Mouse (Mus musculus) cerebellum, adult 2 months (tissue): Measurements from ENCODE around the gene Clmp. TPM values are rescaled to one million over a fixed set of nuclear protein-coding genes. Genes with fewer than 3 reads are reported as not detected.
A peak's percentile ranks its signal among the peaks of the same experiment; 100 is the strongest.

Experiments used
- DNase-seq, 2 experiments: peaks; one replicate each; pipeline ENCODE4 v3.0.0; 2021
- H3K27ac ChIP-seq: fragments of 200-500 bp; 2 replicates; pipeline ENCODE4 v1.5.1; 2012; ENCODE audit warnings: low read length, control low read depth, inconsistent platforms; ENCODE audit not compliant: insufficient read depth
- H3K27me3 ChIP-seq: fragments of 200-500 bp; 2 replicates; pipeline ENCODE4 v1.6.1; 2012; ENCODE audit warnings: inconsistent platforms, mild to moderate bottlenecking, low read length, moderate library complexity; ENCODE audit not compliant: control insufficient read depth, insufficient read depth
- H3K4me1 ChIP-seq: fragments of 200-500 bp; 2 replicates; pipeline ENCODE4 v1.6.1; 2011; ENCODE audit warnings: low read length; ENCODE audit not compliant: control insufficient read depth, insufficient read depth
- H3K4me3 ChIP-seq: fragments of 200-500 bp; replicated peaks from 2 replicates; pipeline ENCODE3; 2011; ENCODE audit warnings: mild to moderate bottlenecking, low read depth, low read length, control low read depth; ENCODE audit not compliant: insufficient read depth
- CTCF ChIP-seq: fragments of 200-500 bp; IDR thresholded peaks from 2 replicates; pipeline ENCODE4 v1.5.1; 2011; ENCODE audit warnings: low read depth, mild to moderate bottlenecking, control low read depth, low read length, moderate library complexity, borderline replicate concordance; ENCODE audit not compliant: insufficient read depth
- POLR2A ChIP-seq: fragments of 200-500 bp; IDR thresholded peaks from 2 replicates; pipeline ENCODE4 v1.6.1; 2011; ENCODE audit warnings: low read length, control low read depth, borderline replicate concordance; ENCODE audit not compliant: insufficient read depth
- WGBS: fragments of 180-500 bp; shearing (Covaris S2); methylation state at CpG from one replicate; pipeline ENCODE4 v1.1.7; 2018; 5-methylcytosine and 5-hydroxymethylcytosine counted together
- polyA plus RNA-seq: library from polyadenylated mRNA; depleted of rRNA; stranded (reverse); fragments of >200 nt; gene quantifications from 2 replicates; pipeline ENCODE4 v1.2.3, GENCODE M21; 2012

Gene Clmp
- polyA plus RNA-seq, 1 experiment = 21.8 TPM

DNA sequence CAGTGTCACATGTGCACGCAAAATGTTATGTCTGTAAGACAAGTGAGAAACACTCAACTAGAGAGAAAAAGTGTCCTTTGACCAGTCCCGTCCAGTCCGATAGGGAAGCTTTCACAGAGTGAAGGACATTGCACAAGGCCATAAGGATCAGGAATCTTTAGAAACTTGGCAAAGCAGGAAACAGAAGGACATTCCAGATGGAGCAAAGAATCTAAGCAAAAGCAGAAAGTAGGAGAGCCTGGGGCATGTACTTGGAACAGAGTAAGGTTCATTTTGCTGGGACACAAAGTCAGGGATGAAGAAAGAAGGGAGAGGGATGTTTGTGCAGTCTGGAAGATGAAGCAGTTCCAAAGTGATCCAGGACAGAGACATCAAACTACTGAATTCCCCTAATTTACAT lies 36.3 kb upstream of the Clmp start:
- no peaks in the 10 kb centered on the region for H3K27me3 ChIP-seq
- no peak overlapping the region for H3K27ac ChIP-seq
- H3K4me1 ChIP-seq = no peaks in the 10 kb centered on the region
- no peak for TF ChIP-seq CTCF
- TF ChIP-seq POLR2A = no peak
- peak in 1 of 2 experiments; percentile 39 for DNase-seq
- H3K4me3 ChIP-seq = no peak overlapping the region
- WGBS = 90% methylated on average over 3 of the region's 3 CpGs

DNA sequence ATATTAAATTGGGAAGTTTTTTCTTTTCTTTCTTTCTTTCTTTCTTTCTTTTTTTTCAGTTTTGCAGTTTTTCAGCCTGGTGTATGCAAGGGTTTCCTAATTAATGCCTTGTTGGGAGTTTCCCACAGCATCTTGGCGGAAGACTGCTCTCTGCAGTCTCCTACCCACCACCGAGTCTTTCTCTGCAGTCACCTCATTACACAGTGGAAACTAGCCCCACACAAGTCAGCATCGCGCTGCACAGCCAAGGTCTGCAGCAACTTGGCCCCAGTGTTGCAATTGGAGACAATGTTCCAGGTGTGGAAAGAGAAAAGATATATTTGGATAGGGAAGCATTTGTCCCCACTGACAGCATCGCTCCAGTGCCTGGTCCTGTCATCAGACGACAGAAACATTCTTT lies 35.8 kb upstream of the Clmp start:
- no peak overlapping the region for H3K27ac ChIP-seq
- WGBS = 56% methylated on average over 6 of the region's 6 CpGs
- TF ChIP-seq CTCF (no peak), POLR2A (no peak)
- H3K27me3 ChIP-seq = no peaks in the 10 kb centered on the region
- H3K4me3 ChIP-seq = no peak overlapping the region
- no peak for DNase-seq
- H3K4me1 ChIP-seq = no peaks in the 10 kb centered on the region

DNA sequence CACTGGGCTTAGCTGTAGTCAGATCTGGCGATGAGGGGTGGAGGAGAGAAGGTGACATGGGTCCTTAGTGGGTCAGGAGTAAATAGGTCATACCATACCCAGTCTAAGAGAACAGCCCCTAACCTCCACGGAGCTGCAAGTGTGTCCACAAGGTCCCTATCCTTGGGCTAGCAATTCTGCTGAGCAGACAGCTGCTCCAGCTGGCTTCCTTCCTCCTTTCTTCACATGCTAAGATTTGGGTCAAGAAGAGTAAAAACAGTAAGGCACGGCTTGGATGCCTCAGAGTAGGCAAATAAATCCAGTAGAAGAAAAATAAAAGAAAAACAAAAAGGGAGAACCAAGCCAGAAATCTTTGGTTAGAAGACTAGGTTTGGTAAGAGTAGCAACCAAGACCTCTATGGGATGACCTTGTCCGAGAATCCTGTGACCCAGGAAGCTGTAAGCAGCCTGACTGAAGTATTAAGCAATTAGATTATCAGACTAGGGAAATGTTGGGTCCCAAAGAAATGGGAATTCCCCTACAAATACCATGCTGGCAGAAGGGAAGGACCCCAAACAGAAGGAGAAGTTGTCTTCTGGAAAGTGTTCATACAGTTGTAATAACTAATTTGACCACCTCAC lies 34.4 kb upstream of the Clmp start:
- DNase-seq = peak in 1 of 2 experiments; percentile 34
- no peaks in the 10 kb centered on the region for H3K4me1 ChIP-seq
- 88% methylated on average over 4 of the region's 4 CpGs for WGBS
- no peak overlapping the region for H3K4me3 ChIP-seq
- H3K27me3 ChIP-seq = no peaks in the 10 kb centered on the region
- TF ChIP-seq CTCF = no peak
- no peak for TF ChIP-seq POLR2A
- no peak overlapping the region for H3K27ac ChIP-seq

DNA sequence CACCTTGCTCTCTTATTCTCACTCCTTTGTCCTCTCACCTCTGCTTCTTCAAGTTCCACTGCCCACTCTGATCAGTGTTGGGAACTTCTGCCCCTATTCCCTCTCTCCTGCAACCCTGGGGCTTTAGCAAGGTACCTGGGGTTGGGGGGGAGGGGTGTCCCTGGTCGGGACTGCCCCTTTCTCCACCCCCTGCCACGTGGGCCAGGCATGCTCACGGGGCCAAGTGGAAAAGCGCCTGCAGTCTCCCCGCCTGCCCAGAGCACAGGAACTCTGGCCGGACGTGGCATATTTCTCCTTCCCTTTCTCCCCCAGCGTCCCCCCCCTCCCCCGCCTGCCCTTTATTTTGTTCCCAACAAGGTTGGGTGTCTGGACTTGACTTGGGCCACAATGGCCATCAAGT lies 33.0 kb upstream of the Clmp start:
- TF ChIP-seq POLR2A = no peak
- TF ChIP-seq CTCF = no peak
- H3K4me1 ChIP-seq = no peaks in the 10 kb centered on the region
- WGBS = 55% methylated on average over 9 of the region's 9 CpGs

DNA sequence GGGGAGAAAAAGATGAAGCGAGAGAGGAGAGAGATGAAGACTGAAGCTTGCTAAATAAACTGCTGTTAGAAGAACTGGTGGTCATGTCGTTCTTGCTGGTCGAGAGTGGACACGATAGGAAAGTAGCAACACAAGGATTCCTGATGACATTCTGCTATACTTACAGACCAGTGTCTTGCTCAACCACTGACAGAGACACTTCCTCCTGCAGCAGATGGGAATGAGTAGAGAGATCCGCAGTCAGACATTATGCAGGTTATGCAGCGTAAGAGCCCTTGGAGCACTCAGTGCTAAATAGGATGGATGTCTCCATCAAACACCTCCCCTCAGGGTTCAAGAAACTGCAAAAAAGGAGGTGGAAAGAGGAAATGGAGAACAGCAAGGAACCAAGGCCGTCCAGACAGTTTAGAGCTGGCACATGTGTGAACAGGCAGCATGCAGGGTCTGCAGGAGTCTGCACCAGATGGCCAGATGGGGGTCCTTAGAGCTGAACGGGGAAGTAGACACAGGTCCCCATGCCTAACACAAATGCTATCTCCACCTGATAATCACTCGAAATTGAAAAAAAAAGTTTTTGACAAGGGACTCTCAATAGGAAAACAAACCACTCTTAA lies 19.5 kb upstream of the Clmp start:
- TF ChIP-seq CTCF (no peak), POLR2A (no peak)
- no peak for DNase-seq
- H3K27ac ChIP-seq = no peak overlapping the region
- no peaks in the 10 kb centered on the region for H3K27me3 ChIP-seq
- H3K4me3 ChIP-seq = no peak overlapping the region
- WGBS = 63% methylated on average over 9 of the region's 9 CpGs
- H3K4me1 ChIP-seq = no peaks in the 10 kb centered on the region

More for the DNA sequence above, 33.0 kb upstream of the Clmp start:
- Histone ChIP-seq H3K27me3 (no peaks in the 10 kb centered on the region), H3K4me3 (no peak overlapping the region), H3K27ac (no peak overlapping the region)
- DNase-seq = no peak

DNA sequence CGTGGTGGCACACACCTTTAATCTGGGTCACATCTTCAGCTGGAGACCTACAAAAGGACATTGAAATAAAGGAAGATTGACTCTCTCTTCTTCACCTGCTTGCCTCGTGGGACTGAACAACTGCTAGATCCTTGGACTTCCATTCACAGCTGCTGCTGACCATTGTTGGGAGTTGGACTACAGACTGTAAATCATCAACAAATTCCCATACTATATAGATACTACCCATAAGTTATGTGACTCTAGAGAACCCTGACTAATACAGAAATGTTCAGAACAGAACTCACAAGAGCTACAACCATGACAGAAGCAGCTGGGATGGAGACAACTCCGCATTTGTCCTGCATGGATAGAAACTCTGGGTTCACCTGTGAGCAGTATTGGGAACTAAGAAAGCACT lies 15.4 kb upstream of the Clmp start, which contains the start of gene Gm21915:
Gene Gm21915 (plus strand): TSS at position 301 of the 400 bp plus-strand sequence.
- H3K27ac ChIP-seq = no peak within 1 kb of the TSS
- no peak for DNase-seq

DNA sequence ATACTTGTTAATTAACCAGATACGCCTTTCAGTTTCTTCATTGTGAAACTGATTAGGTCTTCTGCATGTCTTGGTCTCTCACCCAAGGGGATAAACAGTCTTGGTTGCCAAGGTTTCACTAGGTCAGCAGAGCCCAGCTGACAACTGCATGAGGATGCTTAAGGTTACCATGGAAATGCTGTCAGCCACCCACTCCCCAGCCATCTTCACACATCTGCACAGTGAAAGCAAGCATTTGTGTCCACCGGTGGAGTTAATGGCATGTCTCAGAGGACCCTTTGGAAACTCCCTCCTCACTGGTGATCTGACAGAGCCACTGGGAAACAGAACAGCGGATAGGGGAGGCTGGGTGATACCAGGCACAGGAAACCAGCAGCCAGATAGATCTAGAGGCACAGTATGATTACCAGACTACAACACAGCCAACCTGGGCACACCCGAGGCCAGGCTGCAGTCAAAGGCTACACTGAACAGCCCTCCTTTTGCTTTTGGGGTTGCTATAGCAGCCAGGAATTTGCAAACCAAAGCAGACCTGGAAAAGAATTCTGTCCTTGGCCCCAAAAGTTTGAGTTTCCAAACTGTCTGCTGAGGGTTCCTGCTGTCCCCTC lies 14.3 kb upstream of the Clmp start:
- no peak overlapping the region for H3K27ac ChIP-seq
- TF ChIP-seq CTCF (no peak), POLR2A (no peak)
- DNase-seq = no peak
- peaks cover 1% of the 10 kb centered on the region; the same call in 1 of the 2 replicates for H3K4me1 ChIP-seq
- 41% methylated on average over 4 of the region's 4 CpGs for WGBS
- H3K4me3 ChIP-seq = no peak overlapping the region
- no peaks in the 10 kb centered on the region for H3K27me3 ChIP-seq

More for the DNA sequence above, 15.4 kb upstream of the Clmp start, which contains the start of gene Gm21915:
- Histone ChIP-seq H3K4me3 (no peak within 1 kb of the TSS), H3K27me3 (no peaks in the 10 kb centered on the region), H3K4me1 (no peaks in the 10 kb centered on the region)
- TF ChIP-seq CTCF = no peak
- no peak for TF ChIP-seq POLR2A
- WGBS = 94% methylated on average over 3 of the region's 3 CpGs

DNA sequence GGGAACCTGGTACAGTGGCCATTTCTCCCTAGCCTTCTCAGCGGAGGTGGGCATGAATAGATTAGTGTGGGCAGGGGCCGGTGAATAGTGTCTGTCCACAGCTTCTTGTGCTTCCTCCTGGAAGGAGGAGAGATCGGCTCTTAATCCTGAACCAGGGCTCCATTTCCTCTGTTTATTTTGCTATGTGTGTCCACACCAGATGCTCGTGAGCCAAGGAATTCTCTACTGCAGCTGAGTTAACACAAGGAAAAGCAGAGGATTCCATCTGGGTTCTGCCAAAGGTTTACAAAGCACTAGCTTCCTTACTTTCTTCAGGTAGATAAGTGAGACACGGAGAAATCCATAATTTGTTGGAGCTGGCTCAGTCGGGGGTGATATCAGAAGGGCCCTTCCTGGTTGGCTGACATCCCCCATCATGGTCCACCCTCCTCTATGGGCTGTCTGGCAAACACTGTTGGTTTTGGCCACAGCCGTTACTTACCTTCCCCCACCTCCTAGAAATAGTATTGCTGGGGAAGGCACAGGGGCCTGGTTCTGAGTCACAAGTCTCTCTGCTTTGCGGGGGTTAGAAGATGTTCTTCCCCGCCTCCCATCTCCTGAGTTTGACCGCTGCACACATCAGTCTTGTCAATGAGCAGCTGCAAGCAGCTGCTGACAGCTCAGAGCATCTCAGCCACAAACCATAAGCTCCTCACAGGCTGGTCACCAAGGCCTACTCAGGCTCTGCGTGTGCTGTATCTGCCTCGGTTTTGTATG lies 10.4 kb upstream of the Clmp start:
- Histone ChIP-seq H3K4me1 (peaks cover 4% of the 10 kb centered on the region), H3K27me3 (no peaks in the 10 kb centered on the region), H3K27ac (no peak overlapping the region), H3K4me3 (no peak overlapping the region)
- 93% methylated on average over 12 of the region's 12 CpGs for WGBS
- no peak for DNase-seq
- TF ChIP-seq POLR2A (no peak), CTCF (no peak)
